Mouse (Mus musculus): ENCODE results near the gene Gm3696.
"Not testable (repeated sequence)": the region's sequence is repeated elsewhere in the genome, so short reads cannot be mapped to it uniquely, and the experiment has no call there.

Gene Gm3696

DNA sequence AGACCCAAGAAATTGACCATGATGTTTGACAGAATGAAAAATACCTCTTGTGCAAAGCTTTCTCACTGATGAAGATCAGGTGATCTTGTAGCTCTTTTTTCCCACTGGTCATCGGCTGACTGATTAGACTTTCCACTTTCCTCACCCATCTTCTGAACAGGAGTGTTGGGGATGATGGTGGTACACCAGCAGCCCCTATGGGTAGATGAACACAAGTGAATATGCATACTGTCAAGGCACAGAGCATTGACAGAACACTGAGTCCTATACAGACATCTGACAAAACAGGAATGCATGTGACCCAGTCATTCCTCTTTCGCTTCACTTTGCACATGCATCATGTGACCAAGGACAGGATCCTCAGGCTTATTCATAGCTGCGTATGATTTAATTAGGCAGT, at the start of gene Gm3696:
Gene Gm3696 (minus strand): TSS at position 101 of the 400 bp plus-strand sequence.
- not testable (repeated sequence) for DNase-seq (ENCODE audit: low read depth, low spot score)

DNA sequence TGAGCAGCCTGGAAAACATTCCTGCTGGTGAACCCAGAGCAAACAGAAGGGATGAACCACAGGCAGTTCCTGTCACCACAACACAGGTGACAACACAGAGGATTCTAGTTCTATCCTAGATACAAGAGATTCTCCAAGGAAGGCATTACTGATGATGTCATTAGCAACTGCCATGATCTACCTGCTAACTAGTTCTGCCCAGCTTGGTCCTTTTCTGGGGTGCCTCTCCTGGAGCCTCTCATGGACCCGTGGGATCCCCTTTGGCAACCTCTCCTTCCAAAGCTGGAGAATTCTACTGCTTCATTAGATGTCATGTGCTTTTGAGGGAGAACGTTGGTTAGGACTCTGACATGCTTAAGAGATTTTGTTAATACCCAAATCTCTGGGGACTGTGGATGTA, 24.9 kb upstream of the Gm3696 start, which contains the start of gene Gm6676:
Gene Gm6676 (minus strand): TSS at position 101 of the 400 bp plus-strand sequence.
- DNase-seq (ENCODE audit: low read depth, low spot score), result not testable (repeated sequence)

DNA sequence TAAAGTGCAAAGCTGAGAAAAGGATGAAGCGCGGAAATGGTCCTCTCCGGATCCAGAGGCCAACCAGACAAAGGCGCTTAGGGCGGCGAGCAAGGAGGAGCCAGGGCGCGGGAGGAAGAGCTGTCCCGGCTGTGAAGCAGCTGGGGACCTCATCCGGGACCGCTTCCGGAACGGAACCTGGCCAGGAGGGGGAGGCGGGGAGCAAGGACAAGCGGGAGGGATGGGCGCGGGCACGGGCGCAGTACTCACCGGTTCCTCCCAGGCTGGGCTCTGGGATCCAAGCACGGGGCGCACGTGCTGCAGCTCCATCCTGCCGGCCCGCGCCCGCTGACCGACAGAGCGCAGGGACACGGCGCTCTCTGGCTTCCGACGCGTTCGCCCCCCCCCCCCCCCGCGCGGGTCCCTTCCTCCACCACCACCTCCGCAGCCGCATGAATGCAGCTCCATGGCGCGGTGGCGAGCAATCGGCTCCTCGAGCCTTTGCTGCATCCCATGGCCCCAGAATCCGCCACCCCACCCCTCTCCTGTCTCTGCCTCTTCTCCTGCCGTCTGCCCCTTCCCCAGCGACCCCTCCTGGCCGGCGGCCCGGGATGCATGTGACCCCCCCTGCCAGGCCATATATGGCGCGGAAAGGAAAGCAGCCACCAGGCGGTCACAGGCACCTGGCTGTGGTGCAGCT, 4.8 kb upstream of the Gm3696 start:
- DNase-seq (ENCODE audit: low read depth, low spot score), result peak; percentile 26

DNA sequence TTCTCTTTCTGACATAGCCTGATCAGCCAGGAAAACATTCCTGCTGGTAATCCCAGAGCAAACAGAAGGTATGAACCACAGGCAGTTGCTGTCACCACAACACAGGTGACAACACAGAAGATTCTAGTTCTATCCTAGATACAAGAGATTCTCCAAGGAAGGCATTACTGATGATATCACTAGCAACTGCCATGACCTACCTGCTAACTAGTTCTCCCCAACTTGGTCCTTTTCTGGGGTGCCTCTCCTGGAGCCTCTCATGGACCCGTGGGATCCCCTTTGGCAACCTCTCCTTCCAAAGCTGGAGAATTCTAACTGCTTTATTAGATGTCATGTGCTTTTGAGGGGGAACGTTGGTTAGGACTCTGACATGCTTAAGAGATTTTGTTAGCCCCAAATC, 55.6 kb downstream of the Gm3696 start, which contains the start of gene Gm3685:
Gene Gm3685 (minus strand): TSS at position 101 of the 400 bp plus-strand sequence.
- DNase-seq (ENCODE audit: low read depth, low spot score), result not testable (repeated sequence)

All from mesoderm, embryonic 11.5 days (tissue).